Mouse (Mus musculus): ENCODE measurements around the gene Pole3. TPM values are rescaled to one million over a fixed set of nuclear protein-coding genes. Genes with fewer than 3 reads are reported as not detected.
A peak's percentile ranks its signal among the peaks of the same experiment; 100 is the strongest.

The Pole3 gene
- polyA plus RNA-seq, 1 experiment from 2014 or later: 105 TPM

DNA sequence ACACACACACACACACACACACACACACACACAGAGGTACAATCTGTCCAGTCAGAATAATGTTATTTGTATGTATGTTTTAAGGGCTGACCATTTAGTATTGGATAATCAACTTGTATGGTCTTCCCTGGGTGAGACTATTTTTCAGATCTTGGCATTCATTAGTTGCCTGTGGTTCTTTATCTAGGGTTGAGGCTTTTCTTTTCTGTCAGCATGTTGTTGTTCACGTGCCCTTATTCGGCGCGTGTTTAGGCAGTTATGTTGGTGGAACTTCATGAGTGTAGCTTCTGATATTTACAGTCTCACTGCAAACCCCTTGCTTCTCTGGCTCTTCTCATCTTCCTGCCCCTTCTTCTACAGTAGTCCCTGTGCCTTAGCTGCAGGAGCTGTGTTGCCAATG is 2.8 kb upstream of the Pole3 start:
- peaks cover 2% of the 10 kb centered on the region; the same call in 1 of the 2 replicates for H3K4me1 ChIP-seq (ENCODE audit: control insufficient read depth, insufficient read depth, low read length)
- no peak for ATAC-seq (replicated peaks; ENCODE audit: insufficient number of reproducible peaks, low FRiP score, low TSS enrichment, low read depth)
- DNase-seq (ENCODE audit: low spot score): no peak
- H3K4me3 ChIP-seq (ENCODE audit: low read depth, low read length): no peak overlapping the region
- 94% methylated on average over 4 of the region's 4 CpGs for WGBS
- H3K36me3 ChIP-seq (replicated peaks; ENCODE audit: control insufficient read depth, insufficient read depth, low read depth, low read length): no peaks in the 10 kb centered on the region
- H3K27ac ChIP-seq (replicated peaks; ENCODE audit: low read depth, low read length): no peak overlapping the region
- no peaks in the 10 kb centered on the region for H3K9me3 ChIP-seq (replicated peaks; ENCODE audit: control insufficient read depth, low read length)
- H3K4me2 ChIP-seq (ENCODE audit: low read depth, low read length): no peak overlapping the region
- no peak overlapping the region for H3K9ac ChIP-seq (replicated peaks; ENCODE audit: low read length)
- H3K27me3 ChIP-seq (ENCODE audit: control insufficient read depth, insufficient read depth, low read length): no peaks in the 10 kb centered on the region

DNA sequence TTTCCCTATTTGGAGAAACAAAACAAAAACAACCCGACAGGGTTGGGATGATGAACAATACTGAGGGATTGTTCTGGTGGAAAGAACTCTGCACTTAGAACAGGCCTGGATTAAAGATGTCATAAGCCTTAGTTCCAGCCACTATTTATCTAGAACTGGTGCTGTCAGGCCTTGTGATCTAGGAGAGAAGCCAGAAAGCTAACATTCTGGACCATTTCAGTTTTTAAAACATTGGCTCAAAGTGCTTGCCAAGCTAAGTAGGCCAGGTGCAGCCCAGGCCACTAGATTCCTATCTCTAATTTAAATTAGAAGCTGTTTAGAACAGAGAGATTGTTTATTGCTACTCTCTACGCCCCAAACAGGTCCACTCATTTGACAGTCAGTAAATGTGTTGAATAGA is 1.4 kb upstream of the Pole3 start:
- 62% methylated on average over 2 of the region's 2 CpGs for WGBS
- no peaks in the 10 kb centered on the region for H3K36me3 ChIP-seq (replicated peaks; ENCODE audit: control insufficient read depth, insufficient read depth, low read depth, low read length)
- no peak overlapping the region for H3K9ac ChIP-seq (replicated peaks; ENCODE audit: low read length)
- no peak overlapping the region for H3K4me3 ChIP-seq (ENCODE audit: low read depth, low read length)
- DNase-seq (ENCODE audit: low spot score) (no peak), ATAC-seq (replicated peaks; ENCODE audit: insufficient number of reproducible peaks, low FRiP score, low TSS enrichment, low read depth) (no peak)
- peaks cover 2% of the 10 kb centered on the region; the same call in 1 of the 2 replicates for H3K4me1 ChIP-seq (ENCODE audit: control insufficient read depth, insufficient read depth, low read length)
- H3K27me3 ChIP-seq (ENCODE audit: control insufficient read depth, insufficient read depth, low read length): no peaks in the 10 kb centered on the region
- H3K9me3 ChIP-seq (replicated peaks; ENCODE audit: control insufficient read depth, low read length): no peaks in the 10 kb centered on the region
- H3K4me2 ChIP-seq (ENCODE audit: low read depth, low read length): no peak overlapping the region
- H3K27ac ChIP-seq (replicated peaks; ENCODE audit: low read depth, low read length): no peak overlapping the region

GRCm38 (mm10) chr4:62525489-62525811 is 582 bp upstream of the Pole3 start:
- H3K27ac ChIP-seq (replicated peaks; ENCODE audit: low read depth, low read length): no peak overlapping the region

DNA sequence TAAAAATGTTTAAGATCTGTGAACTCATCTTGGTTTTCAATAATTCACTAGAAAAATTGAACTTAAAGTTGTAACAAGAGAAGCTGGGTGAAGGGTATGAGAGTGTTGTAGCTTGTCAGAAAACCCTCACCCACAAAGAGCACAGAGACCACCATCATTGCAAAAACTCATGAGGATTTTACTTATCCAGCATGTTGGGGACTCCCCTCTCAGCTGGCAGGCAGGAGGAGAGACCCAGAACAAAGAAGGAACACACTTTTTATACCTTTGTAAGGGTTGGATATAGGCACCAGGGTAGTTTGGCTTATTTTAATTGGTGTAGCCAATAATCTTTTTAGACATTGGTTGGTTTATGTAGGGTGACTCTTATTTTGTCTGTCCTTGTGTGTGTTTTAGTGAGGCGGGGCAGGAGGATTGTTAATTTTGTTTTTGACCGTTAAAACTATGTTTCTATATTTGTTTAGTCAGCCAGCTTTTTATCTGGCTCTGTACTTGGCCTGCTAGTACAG is 3.9 kb downstream of the Pole3 start:
- Histone ChIP-seq H3K9me3 (replicated peaks; ENCODE audit: control insufficient read depth, low read length) (no peaks in the 10 kb centered on the region), H3K36me3 (replicated peaks; ENCODE audit: control insufficient read depth, insufficient read depth, low read depth, low read length) (no peaks in the 10 kb centered on the region), H3K4me1 (ENCODE audit: control insufficient read depth, insufficient read depth, low read length) (peaks cover 6% of the 10 kb centered on the region), H3K9ac (replicated peaks; ENCODE audit: low read length) (no peak overlapping the region), H3K27me3 (ENCODE audit: control insufficient read depth, insufficient read depth, low read length) (no peaks in the 10 kb centered on the region), H3K4me3 (ENCODE audit: low read depth, low read length) (no peak overlapping the region), H3K27ac (replicated peaks; ENCODE audit: low read depth, low read length) (no peak overlapping the region), H3K4me2 (ENCODE audit: low read depth, low read length) (no peak overlapping the region)
- no peak for DNase-seq (ENCODE audit: low spot score)
- ATAC-seq (replicated peaks; ENCODE audit: insufficient number of reproducible peaks, low FRiP score, low TSS enrichment, low read depth): no peak
- 91% methylated on average over 2 of the region's 2 CpGs for WGBS

More at GRCm38 (mm10) chr4:62525489-62525811, 582 bp upstream of the Pole3 start:
- H3K4me1 ChIP-seq (ENCODE audit: control insufficient read depth, insufficient read depth, low read length): peaks cover 2% of the 10 kb centered on the region
- WGBS: 2% methylated on average over 10 of the region's 10 CpGs
- H3K36me3 ChIP-seq (replicated peaks; ENCODE audit: control insufficient read depth, insufficient read depth, low read depth, low read length): no peaks in the 10 kb centered on the region
- no peaks in the 10 kb centered on the region for H3K9me3 ChIP-seq (replicated peaks; ENCODE audit: control insufficient read depth, low read length)
- peak overlapping the region; percentile 27; the same call in 1 of the 2 replicates for H3K4me2 ChIP-seq (ENCODE audit: low read depth, low read length)
- no peaks in the 10 kb centered on the region for H3K27me3 ChIP-seq (ENCODE audit: control insufficient read depth, insufficient read depth, low read length)
- H3K4me3 ChIP-seq (ENCODE audit: low read depth, low read length): peak overlapping the region; percentile 79
- no peak overlapping the region for H3K9ac ChIP-seq (replicated peaks; ENCODE audit: low read length)
- no peak for DNase-seq (ENCODE audit: low spot score)
- no peak for ATAC-seq (replicated peaks; ENCODE audit: insufficient number of reproducible peaks, low FRiP score, low TSS enrichment, low read depth)

GRCm38 (mm10) chr4:62519849-62520233 is 5.0 kb downstream of the Pole3 start, which contains the start of gene Alad:
Gene Alad (minus strand): TSS chr4:62519918.
- Histone ChIP-seq H3K4me1 (ENCODE audit: control insufficient read depth, insufficient read depth, low read length) (peaks cover 6% of the 10 kb centered on the region), H3K27me3 (ENCODE audit: control insufficient read depth, insufficient read depth, low read length) (no peaks in the 10 kb centered on the region), H3K4me2 (ENCODE audit: low read depth, low read length) (peak within 1 kb of the TSS; percentile 49), H3K27ac (replicated peaks; ENCODE audit: low read depth, low read length) (peak within 1 kb of the TSS; percentile 29), H3K36me3 (replicated peaks; ENCODE audit: control insufficient read depth, insufficient read depth, low read depth, low read length) (no peaks in the 10 kb centered on the region), H3K4me3 (ENCODE audit: low read depth, low read length) (peak within 1 kb of the TSS; percentile 54), H3K9ac (replicated peaks; ENCODE audit: low read length) (peak within 1 kb of the TSS; percentile 59), H3K9me3 (replicated peaks; ENCODE audit: control insufficient read depth, low read length) (no peaks in the 10 kb centered on the region)
- ATAC-seq (replicated peaks; ENCODE audit: insufficient number of reproducible peaks, low FRiP score, low TSS enrichment, low read depth) (peak; percentile 87), DNase-seq (ENCODE audit: low spot score) (peak; percentile 89)
- WGBS: 0% methylated on average over 37 of the region's 37 CpGs

GRCm38 (mm10) chr4:62519122-62519848 is 5.6 kb downstream of the Pole3 start:
- H3K9ac ChIP-seq (replicated peaks; ENCODE audit: low read length): peak overlapping the region; percentile 59
- H3K9me3 ChIP-seq (replicated peaks; ENCODE audit: control insufficient read depth, low read length): no peaks in the 10 kb centered on the region
- H3K36me3 ChIP-seq (replicated peaks; ENCODE audit: control insufficient read depth, insufficient read depth, low read depth, low read length): no peaks in the 10 kb centered on the region
- DNase-seq (ENCODE audit: low spot score): no peak
- H3K4me3 ChIP-seq (ENCODE audit: low read depth, low read length): peak overlapping the region; percentile 54
- ATAC-seq (replicated peaks; ENCODE audit: insufficient number of reproducible peaks, low FRiP score, low TSS enrichment, low read depth): no peak; the same call in 1 of the 2 replicates
- H3K4me1 ChIP-seq (ENCODE audit: control insufficient read depth, insufficient read depth, low read length): peaks cover 6% of the 10 kb centered on the region
- peak overlapping the region; percentile 29 for H3K27ac ChIP-seq (replicated peaks; ENCODE audit: low read depth, low read length)
- H3K4me2 ChIP-seq (ENCODE audit: low read depth, low read length): peak overlapping the region; percentile 49
- no peaks in the 10 kb centered on the region for H3K27me3 ChIP-seq (ENCODE audit: control insufficient read depth, insufficient read depth, low read length)
- WGBS: 2% methylated on average over 26 of the region's 26 CpGs

GRCm38 (mm10) chr4:62518416-62519121 is 6.3 kb downstream of the Pole3 start:
- Histone ChIP-seq H3K9ac (replicated peaks; ENCODE audit: low read length) (peak overlapping the region; percentile 59), H3K27ac (replicated peaks; ENCODE audit: low read depth, low read length) (no peak overlapping the region), H3K4me2 (ENCODE audit: low read depth, low read length) (peak overlapping the region; percentile 49), H3K4me1 (ENCODE audit: control insufficient read depth, insufficient read depth, low read length) (peaks cover 4% of the 10 kb centered on the region), H3K9me3 (replicated peaks; ENCODE audit: control insufficient read depth, low read length) (no peaks in the 10 kb centered on the region), H3K27me3 (ENCODE audit: control insufficient read depth, insufficient read depth, low read length) (no peaks in the 10 kb centered on the region), H3K4me3 (ENCODE audit: low read depth, low read length) (peak overlapping the region; percentile 54), H3K36me3 (replicated peaks; ENCODE audit: control insufficient read depth, insufficient read depth, low read depth, low read length) (no peaks in the 10 kb centered on the region)
- no peak for ATAC-seq (replicated peaks; ENCODE audit: insufficient number of reproducible peaks, low FRiP score, low TSS enrichment, low read depth)
- DNase-seq (ENCODE audit: low spot score): no peak
- WGBS: 46% methylated on average over 13 of the region's 13 CpGs

Measured in embryonic facial prominence, embryonic 11.5 days (tissue).